Mouse (Mus musculus) brain, embryonic 14.5 days (tissue): ENCODE results near the gene Gpank1.

Experiments used
- CTCF ChIP-seq: fragments of 200-500 bp; IDR thresholded peaks from 2 replicates; pipeline ENCODE4 v1.5.1; 2012; ENCODE audit warnings: inconsistent platforms, mild to moderate bottlenecking, moderate library complexity, borderline replicate concordance; ENCODE audit not compliant: insufficient read depth, insufficient read length; ENCODE audit errors: extremely low read depth
- POLR2A ChIP-seq: fragments of 200-500 bp; IDR thresholded peaks from 2 replicates; pipeline ENCODE4 v1.6.1; 2012; ENCODE audit warnings: mild to moderate bottlenecking, inconsistent platforms, borderline replicate concordance; ENCODE audit not compliant: poor library complexity, insufficient read depth, insufficient read length, severe bottlenecking; ENCODE audit errors: extremely low read depth

GRCm38 (mm10) chr17:35153931-35154330 is 32.7 kb downstream of the Gpank1 start:
- no peak for TF ChIP-seq CTCF
- no peak for TF ChIP-seq POLR2A
